Mouse (Mus musculus): ENCODE data around the gene Phf21a.
A peak's percentile ranks its signal among the peaks of the same experiment; 100 is the strongest.

The Phf21a gene

DNA sequence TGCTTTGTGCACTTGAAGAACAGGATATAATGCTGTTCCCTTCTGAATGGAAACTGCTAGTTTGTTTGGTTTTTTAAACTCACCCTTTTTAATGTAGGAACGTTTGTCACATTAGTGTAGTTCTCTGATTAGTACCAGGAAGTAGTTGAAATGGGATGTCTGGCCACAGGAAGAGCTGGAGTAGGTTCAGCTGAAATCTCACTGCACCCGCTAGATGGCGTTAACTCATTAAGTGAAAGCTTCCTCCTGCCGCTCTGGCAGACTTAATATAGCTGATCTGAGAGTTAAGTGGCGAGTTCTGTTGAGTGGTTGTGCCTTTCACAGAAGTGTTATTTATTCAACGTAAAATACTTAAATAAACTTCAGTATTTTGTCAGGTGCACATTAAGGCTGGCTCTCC lies 203.5 kb downstream of the Phf21a start:
- DNase-seq (ENCODE audit: low spot score in 2 of 2), result peak; percentile 87 to 91

DNA sequence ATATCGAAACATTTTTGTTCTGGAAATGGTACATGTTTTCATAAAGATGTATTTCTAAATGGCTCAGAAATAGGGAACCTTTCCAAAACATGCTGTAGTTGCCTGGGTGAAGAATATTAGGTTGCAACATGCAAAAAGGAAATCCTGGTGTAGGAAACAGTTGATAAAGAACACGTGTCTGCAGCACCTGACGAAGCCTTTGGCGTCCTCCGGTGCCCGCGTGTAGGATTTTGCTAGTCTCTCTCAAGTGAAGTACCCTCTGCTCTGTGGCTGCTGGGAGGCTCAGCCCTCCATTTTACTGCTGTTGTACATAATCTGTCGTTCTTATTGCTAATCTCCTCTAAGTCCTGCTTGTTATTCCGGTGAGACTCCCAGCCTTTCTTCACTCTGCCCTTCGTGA lies 207.0 kb downstream of the Phf21a start:
- DNase-seq (ENCODE audit: low spot score in 2 of 2), result no peak

DNA sequence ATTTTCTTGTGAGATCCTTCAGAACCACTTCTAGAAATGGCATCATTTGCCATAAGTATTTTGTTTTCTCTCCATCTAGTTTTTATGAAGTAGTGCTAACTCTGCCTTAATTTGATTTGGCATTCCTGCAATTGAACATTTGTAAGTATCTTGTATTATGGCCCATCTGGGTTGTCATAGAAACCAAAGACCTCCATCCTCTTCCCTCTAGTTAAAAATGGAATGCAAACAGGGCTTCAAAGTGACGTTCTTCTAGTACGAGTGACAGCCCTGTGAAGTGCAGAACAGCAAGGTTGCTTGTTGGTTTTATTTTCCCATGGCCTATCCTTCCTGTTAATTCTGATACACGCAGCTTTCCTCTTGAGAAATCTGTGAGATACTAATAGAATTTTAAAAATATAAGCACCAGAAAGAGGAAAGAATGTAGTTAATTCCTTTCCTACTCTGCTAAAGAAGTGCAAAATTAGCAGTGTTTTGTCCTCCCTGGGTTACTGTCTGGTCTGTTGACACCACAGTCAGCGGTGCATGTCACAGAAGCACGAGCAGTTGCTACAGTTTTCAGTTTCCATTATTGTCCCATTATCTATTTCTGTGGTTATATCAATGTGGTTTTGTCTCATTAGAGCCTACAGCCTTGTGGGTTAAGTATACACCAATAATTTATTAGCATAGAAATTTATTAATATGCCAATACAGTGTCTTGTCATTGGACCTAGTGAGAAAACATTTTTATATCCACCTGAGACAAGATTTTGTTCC lies 209.1 kb downstream of the Phf21a start:
- no peak for DNase-seq (ENCODE audit: low spot score in 2 of 2)

DNA sequence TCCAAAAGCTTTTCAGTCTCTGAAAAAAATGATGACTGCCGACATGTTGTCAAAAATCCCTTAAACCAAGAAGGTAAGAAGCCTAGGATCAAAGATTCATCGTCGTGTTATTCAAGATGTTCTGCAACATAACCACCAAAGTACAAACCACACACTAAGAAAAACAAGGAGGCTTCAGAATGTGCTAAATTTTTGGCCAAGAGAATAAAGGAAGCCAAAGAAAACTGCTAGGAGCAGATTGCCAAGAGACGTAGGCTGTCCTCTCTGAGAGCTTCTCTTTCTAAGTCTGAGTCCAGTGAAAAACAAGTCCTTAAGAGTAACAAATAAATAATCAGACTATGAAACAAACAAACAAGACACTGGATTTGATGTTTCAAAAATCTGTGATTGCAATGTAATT lies 219.6 kb downstream of the Phf21a start:
- no peak for DNase-seq (ENCODE audit: low spot score in 2 of 2)

DNA sequence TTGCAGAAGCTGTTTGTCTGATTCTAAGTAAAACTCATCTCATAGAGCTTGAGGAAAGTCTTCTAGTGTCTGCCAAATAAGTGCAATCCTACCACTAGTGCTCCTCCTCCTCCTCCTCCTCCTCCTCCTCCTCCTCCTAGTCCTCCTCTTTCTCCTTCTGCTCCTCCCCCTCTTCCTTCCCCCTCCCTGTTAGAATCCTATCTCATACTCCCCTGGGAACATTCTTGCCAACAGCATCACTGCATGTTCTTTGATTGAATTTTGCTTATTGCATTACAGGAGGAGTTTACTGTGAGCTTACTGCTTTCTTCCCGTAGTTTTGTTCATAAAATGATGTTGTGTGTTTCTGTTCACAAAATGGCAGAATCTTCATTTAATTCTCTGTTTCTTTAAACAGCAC lies 221.1 kb downstream of the Phf21a start:
- DNase-seq (ENCODE audit: low spot score in 2 of 2), result no peak

DNA sequence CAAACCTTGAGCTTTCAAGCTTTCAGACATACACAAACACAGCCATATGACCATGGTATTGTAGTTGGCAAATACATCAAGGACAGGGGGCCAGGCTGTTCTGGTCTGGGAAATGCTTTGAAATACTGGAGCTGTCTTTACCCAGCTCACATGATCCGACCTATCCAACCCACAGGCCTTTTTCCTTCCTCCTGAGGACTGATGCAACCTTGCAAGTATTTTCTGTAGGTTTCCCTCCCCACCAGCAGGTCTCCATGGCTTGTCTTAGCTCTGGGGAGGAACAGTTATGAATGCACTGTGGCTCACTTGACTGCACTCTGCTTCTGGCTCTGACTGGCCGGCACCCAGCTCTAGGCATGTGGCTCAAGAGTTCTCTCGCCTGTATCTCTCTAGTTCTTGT lies 223.7 kb downstream of the Phf21a start:
- DNase-seq (ENCODE audit: low spot score in 2 of 2), result no peak

DNA sequence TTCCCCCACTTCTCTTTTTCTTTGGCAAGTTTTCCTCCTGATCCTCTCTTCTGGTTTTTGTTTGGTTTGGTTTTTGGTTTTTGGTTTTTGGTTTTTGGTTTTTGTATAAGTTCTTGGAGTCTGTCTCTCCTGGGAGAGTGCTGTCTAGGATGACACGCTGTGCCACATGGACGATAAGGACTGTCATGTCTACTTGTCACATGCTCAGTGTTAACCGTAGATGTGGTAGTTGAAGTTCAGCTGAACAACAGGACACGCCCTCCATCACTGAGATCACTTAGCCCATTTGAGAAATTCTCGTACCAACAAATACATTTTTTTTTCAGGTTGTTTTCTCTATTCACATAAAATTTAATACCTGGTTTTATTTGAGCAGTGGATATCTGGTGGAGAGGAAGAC lies 224.3 kb downstream of the Phf21a start:
- DNase-seq (ENCODE audit: low spot score in 2 of 2), result no peak

DNA sequence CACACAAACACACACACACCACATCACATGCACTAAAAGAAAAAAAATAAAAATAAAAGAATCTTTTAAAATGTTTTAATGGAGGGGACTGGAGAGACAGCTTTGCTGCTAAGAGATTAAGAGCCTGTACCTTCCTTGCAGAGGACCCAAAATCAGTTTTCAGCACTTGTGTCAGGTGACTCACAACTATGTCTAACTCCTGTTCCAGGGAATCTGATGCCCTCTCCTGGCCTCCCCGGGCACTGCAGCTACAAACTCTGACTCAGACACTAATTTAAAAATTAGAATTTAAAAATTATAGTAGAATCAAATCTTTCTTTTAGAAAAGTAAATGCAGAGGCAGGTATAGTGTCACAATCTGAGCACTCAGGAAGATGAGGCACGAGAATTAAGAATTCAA lies 229.8 kb downstream of the Phf21a start:
- no peak for DNase-seq (ENCODE audit: low spot score in 2 of 2)

DNA sequence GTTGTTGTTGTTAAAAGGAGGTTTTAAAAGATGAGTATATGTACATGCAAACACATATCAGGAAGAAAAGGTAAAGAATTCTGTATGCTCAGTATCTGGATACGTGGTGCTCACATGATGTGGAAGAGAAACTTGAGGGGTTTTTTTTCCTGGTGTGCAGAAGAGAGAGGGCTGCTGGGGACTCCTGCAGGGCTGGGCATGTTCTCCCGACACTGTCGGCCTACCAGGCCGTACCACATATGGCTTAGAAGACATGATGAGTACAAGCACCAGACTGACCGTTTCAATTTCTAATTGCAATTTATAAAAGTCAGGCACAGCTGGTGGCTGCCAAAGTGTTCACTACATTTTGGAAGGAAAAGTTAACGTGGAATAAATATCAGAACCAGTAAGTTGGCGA lies 232.8 kb downstream of the Phf21a start:
- DNase-seq (ENCODE audit: low spot score in 2 of 2), result no peak

DNA sequence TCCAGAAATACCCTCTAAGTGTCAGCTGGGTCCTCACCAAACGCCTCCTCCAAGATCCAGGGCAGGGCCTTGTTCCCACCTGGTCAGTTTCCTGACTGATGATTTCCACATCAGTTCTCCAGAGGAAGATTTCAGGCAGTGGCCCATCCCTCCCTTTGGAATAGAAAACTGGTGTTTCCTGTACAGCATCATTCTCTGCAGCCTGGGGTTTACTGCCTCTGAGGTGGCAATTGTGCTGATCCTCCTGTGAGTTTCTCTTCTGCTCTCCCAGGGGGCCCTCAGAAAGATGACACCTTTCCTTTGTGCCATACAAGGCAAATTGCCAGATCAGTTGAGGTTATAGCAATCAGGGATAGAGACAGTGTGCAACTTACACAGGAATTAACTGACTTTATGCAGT lies 233.3 kb downstream of the Phf21a start:
- no peak for DNase-seq (ENCODE audit: low spot score in 2 of 2)

DNA sequence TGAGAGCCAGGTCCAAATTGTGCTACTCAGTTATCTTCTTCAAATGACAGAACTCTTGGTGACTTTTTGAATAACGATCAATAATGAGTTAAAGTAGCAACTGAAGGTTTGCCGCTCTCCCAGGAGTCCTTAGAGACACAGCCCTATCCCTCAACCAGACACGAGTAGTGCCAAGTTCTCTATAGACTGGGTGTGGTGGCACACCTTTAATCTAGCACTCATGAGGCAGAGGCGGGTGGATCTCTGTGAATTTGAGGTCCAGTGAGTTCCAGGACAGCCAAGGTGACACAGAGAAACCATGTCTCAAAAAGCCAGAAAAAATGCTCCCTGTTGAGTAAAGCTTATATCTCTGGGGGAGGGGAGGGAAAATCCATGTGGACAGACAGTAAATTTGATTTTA lies 234.7 kb downstream of the Phf21a start:
- no peak for DNase-seq (ENCODE audit: low spot score in 2 of 2)

DNA sequence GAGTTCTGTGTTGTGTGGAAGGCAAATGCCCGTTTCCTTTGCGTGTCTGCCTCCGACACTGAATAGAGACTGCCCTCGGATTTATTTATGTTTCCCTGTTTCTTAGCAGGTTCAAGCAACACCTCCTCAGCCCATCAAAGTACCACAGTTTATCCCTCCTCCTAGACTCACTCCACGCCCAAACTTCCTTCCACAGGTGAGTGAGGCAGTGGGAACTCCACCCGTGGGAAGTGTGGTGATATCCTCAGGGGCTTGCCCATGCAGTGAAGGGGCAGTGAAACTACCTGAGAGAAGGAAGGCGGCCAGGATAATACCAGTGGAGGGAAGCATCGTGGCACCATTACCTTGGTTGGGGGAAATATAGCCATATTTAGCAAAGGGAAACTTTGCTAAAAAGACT lies 235.3 kb downstream of the Phf21a start:
- no peak for DNase-seq (ENCODE audit: low spot score in 2 of 2)

DNA sequence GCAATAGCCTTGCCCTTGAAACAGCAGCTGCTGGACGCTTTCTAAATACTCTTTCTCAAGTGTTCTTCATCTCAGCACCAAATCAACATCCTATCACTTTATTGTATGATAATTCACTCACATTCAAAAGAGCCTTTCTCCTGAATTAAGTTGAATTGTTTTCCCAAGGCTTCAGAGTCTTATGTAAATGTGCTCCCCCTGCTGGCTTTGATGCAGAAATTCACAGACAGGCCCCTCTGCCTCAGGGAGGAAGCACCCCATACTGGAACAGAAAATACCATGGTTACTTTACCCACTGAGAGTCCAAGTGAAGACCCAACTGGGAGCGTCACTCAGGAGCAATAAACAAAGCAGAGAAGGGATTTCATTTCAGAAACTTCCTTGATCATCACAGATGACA lies 237.9 kb downstream of the Phf21a start:
- peak in 1 of 2 experiments; percentile 69 for DNase-seq (ENCODE audit: low spot score in 2 of 2)

DNA sequence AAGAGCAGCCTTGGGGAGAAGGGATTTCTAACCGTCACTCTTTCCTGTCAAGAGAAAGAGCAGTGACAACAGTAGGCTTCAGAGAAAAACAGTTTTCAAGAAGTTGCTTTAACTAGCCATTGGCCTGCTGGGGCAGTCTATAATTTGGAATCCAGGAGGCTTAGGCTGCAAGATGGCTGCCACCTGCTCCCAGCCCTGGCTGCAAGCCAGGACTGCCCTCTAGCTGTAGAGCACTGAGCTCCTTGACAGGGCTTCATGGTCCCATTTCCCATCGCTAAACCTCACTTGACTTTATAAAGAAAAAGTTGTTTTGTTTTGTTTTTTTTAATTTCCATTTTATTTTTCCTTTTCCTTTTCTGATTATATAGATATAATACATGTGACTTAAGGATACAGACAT lies 238.5 kb downstream of the Phf21a start:
- peak in 1 of 2 experiments; percentile 42 for DNase-seq (ENCODE audit: low spot score in 2 of 2)

DNA sequence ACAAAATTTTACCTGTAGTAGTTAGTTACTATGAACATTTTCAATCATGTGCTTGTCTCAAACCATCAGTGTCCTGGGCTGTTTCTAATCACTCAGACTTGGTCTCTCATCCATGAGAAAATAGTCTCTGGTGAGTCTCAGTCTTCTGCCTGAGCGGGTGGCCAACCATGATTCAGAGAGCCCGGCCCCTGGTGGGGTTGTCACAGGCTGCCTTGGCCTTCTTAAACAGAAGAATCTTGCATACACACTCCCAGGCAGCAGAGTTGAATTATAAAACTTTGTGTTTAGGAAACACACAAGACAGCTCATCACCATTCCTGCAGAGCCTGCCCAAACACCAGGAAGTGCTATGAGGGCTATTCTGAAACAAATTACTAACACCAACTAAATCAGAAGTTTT lies 239.0 kb downstream of the Phf21a start:
- DNase-seq (ENCODE audit: low spot score in 2 of 2), result no peak

DNA sequence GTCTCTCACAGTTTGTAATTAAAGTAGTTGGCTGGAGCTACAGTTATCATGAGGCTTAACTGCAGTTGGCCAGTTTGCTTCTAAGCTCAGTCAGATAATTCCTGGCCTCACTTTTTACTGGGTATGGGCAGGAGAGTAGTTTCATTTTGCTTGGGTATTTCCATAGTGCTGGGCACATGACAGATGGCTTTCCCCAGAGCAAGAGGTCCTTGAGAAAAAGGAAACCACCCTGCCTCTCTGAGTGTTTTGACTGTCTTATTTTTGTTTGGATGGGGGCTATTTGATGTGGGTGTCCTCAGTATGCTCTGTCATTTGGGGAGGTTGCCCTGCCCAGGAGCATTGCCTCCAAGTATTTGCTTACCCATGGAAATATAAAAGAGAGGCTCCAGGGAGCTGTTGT lies 249.5 kb downstream of the Phf21a start:
- no peak for DNase-seq (ENCODE audit: low spot score in 2 of 2)

DNA sequence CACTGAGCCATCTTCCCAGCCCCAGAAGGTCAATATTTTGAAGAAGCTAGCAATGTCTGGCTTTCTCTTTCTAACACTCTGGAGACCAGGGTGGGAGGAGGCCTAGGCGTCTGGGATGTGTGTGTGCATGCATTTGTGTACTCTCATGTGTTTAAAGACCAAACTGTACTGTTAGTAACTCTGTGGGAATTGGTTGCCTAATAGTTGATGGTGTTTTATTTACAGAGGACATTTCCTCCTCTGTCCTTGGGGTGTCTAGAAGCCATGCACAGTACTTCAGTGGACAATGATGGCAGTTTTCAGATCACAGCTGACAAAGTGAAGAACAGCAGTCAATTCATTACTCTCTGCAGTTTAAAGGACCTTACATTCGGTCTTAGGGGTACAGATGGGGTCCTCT lies 254.3 kb downstream of the Phf21a start:
- DNase-seq (ENCODE audit: low spot score in 2 of 2), result no peak

DNA sequence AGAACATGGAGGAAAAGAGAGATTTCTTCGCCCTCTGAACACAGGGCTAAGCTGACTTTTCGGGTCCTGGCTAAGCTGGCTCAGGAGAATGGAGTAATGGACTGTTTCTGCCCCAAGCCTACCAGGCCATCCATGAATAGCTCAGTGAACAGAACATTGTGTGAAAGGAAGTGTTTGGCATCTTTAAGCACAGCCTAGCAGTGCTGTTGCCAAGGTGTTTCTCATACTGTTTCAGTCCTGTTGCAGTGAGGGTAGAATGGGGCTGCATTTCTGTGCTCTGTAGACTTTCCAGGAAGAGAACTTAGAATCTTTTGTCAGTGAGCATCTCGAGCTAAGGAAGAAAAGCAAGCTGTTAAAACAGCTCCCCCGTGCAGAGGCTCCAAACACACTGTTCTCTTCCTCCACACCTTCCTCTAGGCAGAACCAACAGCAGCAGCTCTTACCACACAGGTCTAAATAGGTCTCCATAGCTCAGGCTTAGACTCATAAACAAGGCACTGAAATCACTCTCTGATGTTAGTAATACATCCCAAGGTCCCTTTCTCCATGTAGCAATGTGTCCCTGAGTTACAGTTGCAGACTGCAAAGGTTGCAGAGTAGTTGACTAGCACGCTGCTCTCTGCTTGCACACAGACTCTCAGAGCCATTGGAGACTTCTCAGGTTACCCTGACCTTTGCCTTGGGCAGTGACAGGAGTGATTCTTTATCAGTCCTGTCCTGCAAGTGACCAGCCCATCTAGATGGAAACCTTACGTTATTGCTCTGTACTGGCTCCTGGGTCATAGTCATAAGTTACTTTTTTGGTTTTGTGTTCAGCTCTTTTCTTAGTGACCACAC lies 256.9 kb downstream of the Phf21a start:
- no peak for DNase-seq (ENCODE audit: low spot score in 2 of 2)

DNA sequence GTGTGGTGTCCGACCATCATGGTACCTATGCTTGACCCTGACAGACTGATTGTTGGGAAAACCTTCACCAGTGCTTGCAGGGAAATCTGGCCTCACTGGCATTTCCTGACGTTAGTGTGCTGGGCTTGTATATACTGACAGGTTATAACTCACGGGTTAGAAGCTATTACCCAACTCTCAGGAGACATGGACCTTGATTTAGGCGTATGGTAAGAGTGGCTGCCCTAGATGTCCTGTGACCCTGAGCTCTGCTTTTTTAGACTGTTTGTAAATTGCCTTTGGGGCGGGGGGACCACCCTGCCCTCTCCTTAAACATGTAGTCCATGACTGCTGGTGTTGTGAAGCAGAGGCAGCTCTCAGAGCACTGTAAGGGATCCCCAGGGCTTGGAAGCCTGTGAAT lies 257.8 kb downstream of the Phf21a start:
- no peak for DNase-seq (ENCODE audit: low spot score in 2 of 2)

DNA sequence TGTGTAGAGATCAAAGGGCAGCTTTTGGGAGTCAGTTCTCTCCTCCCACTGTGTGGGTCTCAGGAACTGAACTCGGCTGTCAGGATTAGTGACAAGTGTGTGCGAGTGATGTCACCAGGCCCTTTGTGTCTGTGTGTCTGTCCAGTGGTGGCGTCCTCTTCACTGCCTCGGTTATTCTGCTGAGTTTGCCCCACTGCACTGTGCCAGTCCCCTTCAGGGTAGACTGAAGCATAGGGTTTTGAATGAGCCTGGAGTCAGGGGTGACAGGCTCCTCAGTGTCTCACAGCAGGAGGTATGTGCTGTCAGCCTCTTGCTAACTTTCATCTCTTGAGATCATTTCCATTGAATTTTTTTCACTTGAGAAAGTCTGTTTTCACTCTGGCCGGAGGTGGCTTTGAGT lies 260.5 kb downstream of the Phf21a start:
- no peak for DNase-seq (ENCODE audit: low spot score in 2 of 2)

DNA sequence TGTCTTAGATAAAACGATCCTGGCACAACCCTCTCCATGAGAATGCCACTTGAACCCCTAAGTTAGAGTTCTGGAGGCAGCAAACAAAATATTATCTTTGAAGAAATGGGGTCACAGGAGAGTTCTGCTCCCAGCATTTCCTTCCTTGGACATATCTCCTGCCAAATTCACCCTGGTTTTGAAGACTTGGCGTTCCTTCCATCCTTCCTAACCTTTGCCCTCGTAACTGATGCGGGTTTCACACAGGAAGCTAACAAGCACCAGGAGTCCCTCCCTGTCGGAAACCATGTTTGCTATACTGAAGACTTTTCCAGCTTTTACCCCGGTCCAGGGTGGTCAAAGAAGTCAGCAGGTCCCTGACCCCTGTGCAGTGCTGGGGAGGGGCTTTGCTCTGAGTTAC lies 261.3 kb downstream of the Phf21a start:
- DNase-seq (ENCODE audit: low spot score in 2 of 2), result no peak

DNA sequence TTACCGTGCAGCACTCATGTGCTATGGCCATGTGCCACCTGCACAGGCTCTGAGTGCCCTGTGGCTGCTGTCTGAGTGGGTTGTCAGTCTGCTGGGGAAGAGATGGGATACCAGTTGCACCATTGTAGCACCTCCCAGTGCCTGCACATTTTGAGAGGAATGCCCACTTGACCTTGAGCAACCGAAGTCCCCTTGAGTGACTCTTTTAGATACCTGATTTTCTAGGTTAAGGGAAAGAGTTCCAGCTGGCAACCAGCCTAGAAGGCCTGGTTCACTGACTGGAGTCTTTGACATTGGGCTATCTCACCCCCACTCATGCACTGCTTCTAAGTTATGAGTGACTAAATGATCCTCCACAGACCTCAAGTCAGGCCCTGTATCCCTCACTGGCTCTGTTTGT lies 266.4 kb downstream of the Phf21a start:
- DNase-seq (ENCODE audit: low spot score in 2 of 2), result no peak

DNA sequence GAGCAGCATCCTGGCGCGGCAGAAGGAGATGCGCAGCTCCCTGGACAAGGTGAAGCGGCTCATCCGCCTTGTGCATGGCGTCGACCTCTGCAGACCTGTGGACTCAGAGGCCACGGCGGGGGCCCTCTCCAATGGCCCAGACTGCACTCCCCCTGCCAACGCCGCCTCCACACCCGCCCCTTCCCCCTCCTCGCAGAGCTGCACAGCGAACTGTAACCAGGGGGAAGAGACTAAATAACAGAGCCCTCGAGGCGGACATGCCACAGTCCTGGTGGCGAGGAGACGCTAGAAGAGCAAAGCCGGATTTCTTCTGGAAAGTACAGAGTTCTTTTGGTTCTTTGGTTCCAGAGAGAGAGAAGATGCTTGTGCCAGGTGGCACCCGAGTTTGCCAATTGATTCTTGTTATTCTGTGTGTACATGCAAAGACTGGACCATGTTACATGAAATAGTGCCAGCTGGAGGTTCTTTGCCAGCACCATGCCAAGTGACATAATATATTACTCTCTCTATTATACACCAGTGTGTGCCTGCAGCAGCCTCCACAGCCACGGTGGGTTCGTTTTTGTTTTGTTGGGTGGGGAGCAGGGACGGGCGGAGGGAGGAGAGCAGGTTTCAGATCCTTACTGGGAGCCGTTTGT lies 267.4 kb downstream of the Phf21a start:
- DNase-seq (ENCODE audit: low spot score in 2 of 2), result no peak

Measured in right cerebral cortex, postnatal 10 days (tissue).